Mouse (Mus musculus): ENCODE data around the gene Plxnb2.

- no peak for TF ChIP-seq CTCF (IDR thresholded peaks at IDR 0.05; ENCODE audit: extremely low read depth, insufficient read length, insufficient replicate concordance, low read depth, low read length)
- TF ChIP-seq POLR2A (IDR thresholded peaks at IDR 0.05; ENCODE audit: low read depth, low read length), result no peak
Observed at GRCm38 (mm10) chr15:89146537-89146936, 34.1 kb downstream of the Plxnb2 start.

All from small intestine, adult 2 months (tissue).